Mouse (Mus musculus) heart, adult 2 months (tissue): ENCODE data around the gene 1110008P14Rik.

Source experiments
- CTCF ChIP-seq: fragments of 200-600 bp; IDR thresholded peaks from 2 replicates; pipeline ENCODE4 v1.8.1; 2022; ENCODE audit warnings: antibody characterized with exemption, mild to moderate bottlenecking, moderate library complexity
- EP300 ChIP-seq: fragments of 200-500 bp; IDR thresholded peaks from 2 replicates; pipeline ENCODE4 v1.6.1; 2011; ENCODE audit warnings: low read depth, low read length, control low read depth; ENCODE audit not compliant: insufficient read depth
- POLR2A ChIP-seq: fragments of 200-500 bp; IDR thresholded peaks from 2 replicates; pipeline ENCODE4 v1.6.1; 2011; ENCODE audit warnings: mild to moderate bottlenecking, low read depth, low read length, control low read depth; ENCODE audit not compliant: insufficient read depth

- TF ChIP-seq CTCF (no peak), POLR2A (no peak), EP300 (no peak)
Measured at GRCm38 (mm10) chr2:32342539-32343350, 39.0 kb downstream of the 1110008P14Rik start.
